Mouse (Mus musculus) spleen, adult 2 months (tissue): ENCODE results near the gene Paqr8.

Source experiments
- CTCF ChIP-seq: fragments of 200-500 bp; IDR thresholded peaks from 2 replicates; pipeline ENCODE4 v1.5.1; 2011; ENCODE audit warnings: mild to moderate bottlenecking, inconsistent platforms; ENCODE audit not compliant: insufficient read depth, insufficient read length, insufficient replicate concordance; ENCODE audit errors: extremely low read depth
- POLR2A ChIP-seq: fragments of 200-500 bp; IDR thresholded peaks from 2 replicates; pipeline ENCODE4 v1.6.1; 2011; ENCODE audit warnings: low read depth, low read length, inconsistent platforms

DNA sequence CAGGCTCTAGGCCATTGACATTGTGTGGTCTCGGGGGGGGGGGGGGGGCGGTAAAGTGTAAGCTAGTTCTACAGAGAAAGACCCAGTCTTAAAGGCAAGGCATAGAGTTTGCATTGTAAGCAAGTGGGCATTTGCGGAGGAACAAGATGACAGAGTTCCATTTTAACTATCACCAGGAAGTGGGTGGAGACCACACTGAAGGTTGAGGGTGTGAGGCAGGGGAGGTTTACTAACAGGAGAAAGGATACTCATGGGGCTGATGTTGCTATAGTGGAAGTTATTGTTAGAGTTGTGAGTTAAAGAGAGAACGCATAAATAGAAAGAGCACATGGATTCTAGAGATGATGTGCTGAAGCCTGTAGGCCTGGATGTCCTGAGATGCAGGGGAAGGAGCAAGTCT is 36.0 kb downstream of the Paqr8 start:
- no peak for TF ChIP-seq CTCF
- no peak for TF ChIP-seq POLR2A
